Mouse (Mus musculus): Measurements from ENCODE around the gene Ugt1a5.
A peak's percentile ranks its signal among the peaks of the same experiment; 100 is the strongest.

Ugt1a5 gene

GRCm38 (mm10) chr1:88197443-88197842 lies 31.6 kb downstream of the Ugt1a5 start:
- no peak for DNase-seq (ENCODE audit: low read depth, low spot score)

GRCm38 (mm10) chr1:88199996-88200395 lies 34.2 kb downstream of the Ugt1a5 start:
- DNase-seq (ENCODE audit: low read depth, low spot score): no peak

GRCm38 (mm10) chr1:88200456-88200855 lies 34.6 kb downstream of the Ugt1a5 start, which contains the start of gene Ugt1a2:
Ugt1a2 (plus strand) TSS chr1:88200601.
- DNase-seq (ENCODE audit: low read depth, low spot score): no peak

- DNase-seq (ENCODE audit: low read depth, low spot score): peak; percentile 27
Measured at GRCm38 (mm10) chr1:88205294-88205922, 39.6 kb downstream of the Ugt1a5 start, which contains the start of gene Dnajb3. Dnajb3 (minus strand) TSS chr1:88205782.

GRCm38 (mm10) chr1:88206843-88207479 lies 41.1 kb downstream of the Ugt1a5 start:
- no peak for DNase-seq (ENCODE audit: low read depth, low spot score)

GRCm38 (mm10) chr1:88211812-88212211 lies 46.0 kb downstream of the Ugt1a5 start, which contains the start of gene Ugt1a1:
Ugt1a1 (plus strand) TSS chr1:88211959.
- DNase-seq (ENCODE audit: low read depth, low spot score): peak; percentile 11

GRCm38 (mm10) chr1:88212341-88213045 lies 46.7 kb downstream of the Ugt1a5 start:
- DNase-seq (ENCODE audit: low read depth, low spot score): peak; percentile 14

GRCm38 (mm10) chr1:88213061-88213460 lies 47.2 kb downstream of the Ugt1a5 start:
- DNase-seq (ENCODE audit: low read depth, low spot score): peak; percentile 2

GRCm38 (mm10) chr1:88213766-88214461 lies 48.1 kb downstream of the Ugt1a5 start:
- peak; percentile 23 for DNase-seq (ENCODE audit: low read depth, low spot score)

GRCm38 (mm10) chr1:88214462-88214952 lies 48.7 kb downstream of the Ugt1a5 start:
- peak; percentile 17 for DNase-seq (ENCODE audit: low read depth, low spot score)

- peak; percentile 11 for DNase-seq (ENCODE audit: low read depth, low spot score)
Measured at GRCm38 (mm10) chr1:88215466-88216380, 49.9 kb downstream of the Ugt1a5 start.

GRCm38 (mm10) chr1:88216551-88216950 lies 50.7 kb downstream of the Ugt1a5 start:
- DNase-seq (ENCODE audit: low read depth, low spot score): peak; percentile 4

GRCm38 (mm10) chr1:88217144-88217543 lies 51.3 kb downstream of the Ugt1a5 start:
- peak; percentile 3 for DNase-seq (ENCODE audit: low read depth, low spot score)

GRCm38 (mm10) chr1:88217576-88217975 lies 51.8 kb downstream of the Ugt1a5 start:
- peak; percentile 6 for DNase-seq (ENCODE audit: low read depth, low spot score)

- DNase-seq (ENCODE audit: low read depth, low spot score): peak; percentile 10
Measured at GRCm38 (mm10) chr1:88218051-88218450, 52.2 kb downstream of the Ugt1a5 start.

GRCm38 (mm10) chr1:88218591-88218990 lies 52.8 kb downstream of the Ugt1a5 start:
- no peak for DNase-seq (ENCODE audit: low read depth, low spot score)

- DNase-seq (ENCODE audit: low read depth, low spot score): peak; percentile 7
Measured at GRCm38 (mm10) chr1:88219054-88219453, 53.2 kb downstream of the Ugt1a5 start.

GRCm38 (mm10) chr1:88220336-88220735 lies 54.5 kb downstream of the Ugt1a5 start:
- DNase-seq (ENCODE audit: low read depth, low spot score): peak; percentile 7

- DNase-seq (ENCODE audit: low read depth, low spot score): peak; percentile 3
Measured at GRCm38 (mm10) chr1:88222216-88222615, 56.4 kb downstream of the Ugt1a5 start.

- peak; percentile 16 for DNase-seq (ENCODE audit: low read depth, low spot score)
Measured at GRCm38 (mm10) chr1:88223011-88223515, 57.3 kb downstream of the Ugt1a5 start.

Measured in skeletal muscle tissue, adult 2 months (tissue).